Mouse (Mus musculus) frontal cortex, postnatal 25 days (tissue): ENCODE results near the gene Wdr13.
"Not testable (repeated sequence)": the region's sequence is repeated elsewhere in the genome, so short reads cannot be mapped to it uniquely, and the experiment has no call there.

ENCODE experiments used
- DNase-seq, 2 experiments: peaks; one replicate each; pipeline ENCODE4 v3.0.0; 2022; ENCODE audit warnings: low spot score in 2 of 2

Wdr13 gene

DNA sequence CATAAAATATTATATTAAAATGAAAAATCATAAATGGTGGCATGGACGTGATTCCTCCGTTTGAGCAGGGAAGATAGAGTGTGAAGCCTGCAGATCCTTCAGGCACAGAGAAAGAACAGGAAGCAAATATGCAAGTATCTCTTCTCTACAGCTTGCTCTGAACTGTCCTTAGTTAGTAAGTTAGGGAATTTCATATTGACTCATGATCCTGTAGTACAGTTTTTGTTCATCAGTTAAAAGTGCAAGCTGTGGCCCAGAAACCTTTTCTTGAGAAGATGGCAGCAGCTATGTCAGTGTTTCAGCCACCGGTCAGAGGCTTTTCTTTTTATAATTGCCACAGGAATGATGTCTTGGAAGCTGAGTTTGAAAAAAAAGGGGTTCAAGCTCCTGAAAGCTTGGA is 27.7 kb downstream of the Wdr13 start:
- DNase-seq: no peak

DNA sequence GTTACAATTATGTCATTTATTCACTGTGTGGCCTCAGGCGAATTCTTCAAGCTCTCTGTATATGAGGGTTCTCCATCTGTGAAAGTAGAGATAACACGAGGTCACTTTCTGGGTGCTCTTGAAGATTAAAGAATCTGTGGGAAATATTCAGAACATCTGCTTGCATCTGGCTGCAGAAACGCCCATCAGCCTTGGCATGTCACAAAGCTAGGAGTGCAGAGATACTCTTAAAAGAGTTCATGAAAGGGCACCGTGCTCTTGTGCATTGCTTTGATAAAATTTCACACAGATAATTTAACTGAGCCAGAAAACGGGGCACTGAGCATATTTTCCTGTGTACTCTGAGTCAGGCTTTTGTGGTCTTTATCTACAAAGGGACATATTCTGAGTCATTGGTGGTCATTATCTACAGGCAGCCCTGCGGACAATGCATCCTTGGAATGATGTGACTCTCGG is 30.5 kb downstream of the Wdr13 start:
- no peak for DNase-seq

DNA sequence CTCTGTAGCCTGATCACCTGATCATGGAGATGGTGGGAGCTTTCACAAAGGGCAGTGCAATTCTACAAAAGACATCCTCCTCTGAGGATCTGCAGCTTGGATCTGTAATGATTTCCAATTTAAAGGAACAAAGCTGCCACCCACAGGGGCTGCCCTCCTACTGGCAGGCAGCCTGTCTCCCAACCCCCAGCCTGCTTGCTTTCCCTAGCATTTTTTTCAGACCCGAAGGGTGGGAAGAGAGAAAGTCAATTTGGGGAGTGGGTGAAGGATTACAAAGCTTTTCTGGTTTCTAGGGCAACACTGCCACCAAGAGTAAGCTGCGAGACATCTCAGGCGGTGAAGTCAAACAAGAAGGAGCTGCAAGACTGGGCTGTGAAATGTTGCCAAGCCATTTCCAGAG is 31.7 kb downstream of the Wdr13 start:
- peak; percentile 3 to 35 for DNase-seq

DNA sequence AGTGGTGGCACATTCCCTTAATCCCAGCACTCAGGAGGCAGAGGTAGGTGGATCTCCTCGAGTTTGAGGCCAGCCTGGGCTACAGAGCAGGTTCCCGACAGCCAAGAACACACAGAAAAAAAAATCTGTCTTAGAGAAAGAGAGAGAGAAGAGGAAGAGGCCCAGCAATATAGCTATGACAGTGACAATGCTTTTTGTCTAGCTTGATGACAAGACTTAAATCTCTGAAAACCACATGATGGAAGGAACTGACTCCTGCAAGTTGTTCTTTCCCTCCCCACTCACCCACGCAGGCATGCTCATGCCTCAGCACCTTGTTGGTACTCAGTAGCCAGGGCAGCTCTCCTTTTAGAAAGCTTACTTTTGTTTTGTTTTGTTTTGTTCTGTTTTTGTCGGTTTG is 33.3 kb downstream of the Wdr13 start:
- no peak for DNase-seq

DNA sequence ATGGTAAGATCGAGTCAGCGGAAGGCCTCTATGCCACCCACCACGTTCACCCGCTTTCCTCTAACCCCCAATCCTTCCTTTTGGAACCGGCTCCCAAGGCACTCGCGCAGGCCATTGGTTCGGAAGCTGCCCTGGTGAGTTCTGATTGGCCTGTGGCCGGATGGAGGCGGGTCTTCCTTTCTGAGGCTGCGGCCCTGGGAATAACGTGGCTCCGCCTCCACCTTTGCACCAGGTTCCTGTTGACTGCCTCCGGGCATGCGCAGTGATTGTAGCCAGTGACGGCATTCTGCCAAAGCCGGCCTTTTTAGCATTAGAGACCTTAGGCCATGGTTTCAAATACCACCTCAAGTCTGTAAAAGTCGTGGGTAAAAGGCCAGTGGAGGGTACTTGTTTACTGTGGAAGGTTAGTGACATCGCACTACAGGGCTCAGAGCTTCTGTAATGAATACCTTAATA is 35.9 kb downstream of the Wdr13 start:
- peak; percentile 91 to 92 for DNase-seq

DNA sequence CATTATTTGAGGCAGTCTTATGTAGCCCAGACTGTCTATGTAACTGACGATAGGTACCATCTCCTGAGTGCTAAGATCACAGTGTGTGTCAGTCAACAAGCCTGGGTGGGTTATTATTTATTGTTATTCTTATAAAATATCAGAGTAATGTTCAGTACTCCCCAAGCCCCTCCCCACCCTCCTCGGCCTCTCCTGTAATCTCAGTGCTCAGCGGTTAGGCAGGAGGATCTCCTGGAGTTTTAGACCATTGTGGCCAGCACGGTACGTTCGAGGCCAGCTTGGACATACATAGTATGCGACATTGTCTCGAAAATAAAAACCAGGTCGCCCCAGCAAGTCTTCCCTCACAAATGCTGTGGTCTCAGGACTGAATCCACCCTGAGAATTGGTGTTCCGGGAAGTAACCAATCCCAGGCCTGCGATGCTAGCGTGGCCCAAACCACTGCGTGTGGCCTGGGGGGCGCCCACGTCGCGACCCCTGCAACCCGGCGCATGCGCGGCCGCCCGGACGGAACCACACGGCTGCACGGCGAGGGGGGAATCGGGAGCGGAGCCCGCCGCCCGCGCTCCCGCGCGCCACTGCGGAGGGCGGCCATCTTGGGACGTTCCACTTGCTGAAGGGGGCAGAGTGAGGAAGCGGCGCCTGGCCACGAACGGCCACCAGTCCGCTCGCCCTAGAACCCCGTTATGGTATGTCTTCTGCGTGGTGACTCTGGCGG is 36.5 kb downstream of the Wdr13 start:
- DNase-seq: peak; percentile 65 to 79

DNA sequence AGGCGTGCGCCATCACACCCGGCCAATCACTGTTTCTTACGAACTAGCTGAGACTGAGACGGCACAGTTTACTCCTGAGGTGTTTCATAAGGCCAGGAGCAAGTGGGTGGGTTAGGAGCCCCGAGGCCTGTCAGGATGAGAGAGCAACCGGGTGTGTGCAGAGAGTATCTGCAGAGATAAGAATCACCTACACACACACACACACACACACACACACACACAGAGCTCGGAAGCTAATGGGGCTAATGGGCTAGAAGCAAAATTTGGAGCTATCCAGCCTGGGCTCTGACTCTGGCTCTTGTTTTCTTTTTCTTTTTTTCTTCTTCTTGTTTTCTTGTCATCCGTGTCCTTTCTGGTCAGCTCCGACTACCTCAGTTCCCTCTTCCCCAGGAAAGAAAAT is 37.1 kb downstream of the Wdr13 start:
- no peak for DNase-seq

DNA sequence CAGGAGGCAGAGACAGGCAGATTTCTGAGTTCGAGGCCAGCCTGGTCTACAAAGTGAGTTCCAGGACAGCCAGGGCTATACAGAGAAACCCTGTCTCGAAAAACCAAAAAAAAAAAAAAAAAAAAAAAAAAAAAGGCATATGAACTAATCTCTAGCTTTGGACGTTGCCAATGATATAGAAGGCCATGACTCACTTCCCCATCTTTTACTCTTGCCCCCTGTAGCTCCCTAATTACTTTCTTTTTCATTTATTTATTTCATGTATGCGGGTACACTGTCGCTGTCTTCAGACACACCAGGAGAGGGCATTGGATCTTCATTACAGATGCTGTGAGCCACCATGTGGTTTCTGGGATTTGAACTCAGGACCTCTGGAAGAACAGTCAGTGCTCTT is 41.7 kb downstream of the Wdr13 start:
- DNase-seq: not testable (repeated sequence)

DNA sequence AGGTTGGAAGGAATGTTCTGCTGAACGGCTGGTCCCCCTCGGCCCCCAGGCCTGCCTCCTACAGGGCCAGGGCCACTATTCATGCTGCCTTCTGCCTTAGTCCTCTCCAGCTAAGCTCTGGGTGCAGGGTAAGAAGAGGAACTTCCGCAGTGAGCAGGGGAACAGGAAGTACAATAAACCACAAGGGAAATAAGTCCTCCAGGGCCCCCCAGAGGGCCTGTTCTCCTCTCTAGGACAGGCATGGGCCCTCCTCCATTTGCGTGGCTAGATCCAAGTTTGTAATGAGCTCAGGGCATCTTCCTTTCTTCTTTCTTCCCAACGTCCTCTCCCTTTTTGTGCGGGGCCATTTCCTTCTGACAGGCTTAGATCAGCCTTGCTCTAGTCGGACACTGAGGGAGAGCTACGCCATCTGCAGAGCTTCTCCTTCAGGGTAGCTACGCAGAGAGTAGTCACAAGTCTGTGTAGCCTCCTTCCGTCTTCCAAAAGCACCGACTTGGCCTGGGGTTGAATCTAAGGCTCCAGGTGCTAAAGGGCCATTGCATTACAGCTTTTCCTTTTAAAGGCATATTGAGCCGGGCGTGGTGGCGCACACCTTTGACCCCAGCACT is 42.2 kb downstream of the Wdr13 start, which contains the start of gene Was:
Gene Was, minus strand, starts transcription at position 153 of the 608 bp plus-strand sequence.
- DNase-seq: no peak

DNA sequence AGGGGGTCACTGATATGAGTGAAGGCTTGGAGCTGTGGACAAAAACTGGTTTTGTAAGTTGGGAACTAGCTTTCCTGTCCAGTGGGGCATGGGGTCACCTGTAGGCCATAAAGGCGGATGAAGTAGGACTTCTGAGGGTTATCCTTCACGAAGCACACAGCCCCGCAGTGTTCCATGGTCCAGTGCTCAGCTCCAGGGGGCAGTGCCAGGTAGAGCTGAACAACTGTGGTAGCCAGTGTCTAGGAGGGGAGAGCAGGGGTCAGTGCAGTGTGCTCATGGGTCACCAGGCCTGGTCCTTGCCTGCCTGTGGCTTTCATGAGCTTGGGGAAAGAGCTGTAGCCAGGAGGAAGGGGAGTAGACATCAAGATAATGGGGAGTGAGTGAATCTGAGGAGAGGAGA is 42.9 kb downstream of the Wdr13 start:
- no peak for DNase-seq

DNA sequence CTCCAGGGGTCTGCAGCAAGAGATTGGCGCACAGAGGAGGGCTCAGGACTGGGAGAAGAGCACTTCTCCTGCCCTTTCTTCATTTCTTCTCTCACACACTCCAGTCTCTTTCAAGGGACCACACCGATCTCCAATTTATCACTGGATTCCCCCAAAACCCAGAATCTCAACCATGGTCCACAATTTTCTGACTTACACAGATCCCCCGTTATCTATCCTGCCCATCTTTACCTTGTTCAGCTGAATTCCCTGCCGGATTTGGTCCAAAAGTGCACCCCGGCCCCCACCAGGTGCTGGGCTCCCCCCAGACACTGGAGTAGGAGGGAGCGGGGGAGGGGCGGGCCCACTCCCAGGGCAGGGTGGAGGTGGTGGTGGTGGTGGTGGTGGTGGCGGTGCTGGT is 47.1 kb downstream of the Wdr13 start:
- no peak for DNase-seq

DNA sequence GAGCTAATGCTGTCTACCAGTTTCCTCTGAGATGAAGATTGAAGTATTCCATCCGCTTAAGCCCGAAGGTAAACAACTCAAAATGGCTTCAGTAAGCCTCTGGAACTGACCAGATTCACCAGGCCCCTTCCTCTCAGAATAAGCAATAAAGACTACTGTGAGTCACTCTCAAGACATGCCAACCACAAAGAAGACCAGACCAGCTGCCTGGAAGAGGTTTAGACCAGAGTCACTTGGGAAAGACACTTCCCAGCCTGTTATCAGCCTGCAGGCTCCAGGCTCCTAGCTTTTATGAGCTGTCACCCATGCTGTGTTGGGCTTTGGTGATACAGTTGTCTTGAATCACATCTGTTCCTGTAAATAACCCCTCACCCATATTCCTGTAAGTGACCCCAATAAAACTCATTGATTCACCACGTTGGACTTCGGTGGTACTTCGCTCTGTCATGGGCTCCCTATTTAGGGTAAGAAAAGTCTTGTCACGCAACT is 47.9 kb downstream of the Wdr13 start:
- DNase-seq: no peak

DNA sequence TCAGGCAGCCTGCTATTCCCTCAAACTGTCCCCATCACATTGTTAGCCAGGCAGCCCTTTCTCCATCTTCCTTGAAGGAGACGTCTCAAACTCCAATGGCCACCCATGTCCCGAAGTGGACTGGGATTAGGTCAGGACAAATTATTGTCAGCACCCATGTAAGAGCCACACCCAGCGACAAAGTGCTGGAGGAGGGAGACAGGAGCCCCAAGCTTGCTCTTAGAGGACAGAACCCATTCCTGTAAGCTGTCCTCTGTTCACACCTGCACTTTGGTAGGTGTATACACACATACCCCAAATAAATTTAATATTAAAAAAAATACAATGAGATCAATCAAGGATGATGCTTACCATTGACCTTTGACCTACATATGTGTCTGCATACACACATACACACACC is 57.6 kb downstream of the Wdr13 start:
- DNase-seq: no peak

DNA sequence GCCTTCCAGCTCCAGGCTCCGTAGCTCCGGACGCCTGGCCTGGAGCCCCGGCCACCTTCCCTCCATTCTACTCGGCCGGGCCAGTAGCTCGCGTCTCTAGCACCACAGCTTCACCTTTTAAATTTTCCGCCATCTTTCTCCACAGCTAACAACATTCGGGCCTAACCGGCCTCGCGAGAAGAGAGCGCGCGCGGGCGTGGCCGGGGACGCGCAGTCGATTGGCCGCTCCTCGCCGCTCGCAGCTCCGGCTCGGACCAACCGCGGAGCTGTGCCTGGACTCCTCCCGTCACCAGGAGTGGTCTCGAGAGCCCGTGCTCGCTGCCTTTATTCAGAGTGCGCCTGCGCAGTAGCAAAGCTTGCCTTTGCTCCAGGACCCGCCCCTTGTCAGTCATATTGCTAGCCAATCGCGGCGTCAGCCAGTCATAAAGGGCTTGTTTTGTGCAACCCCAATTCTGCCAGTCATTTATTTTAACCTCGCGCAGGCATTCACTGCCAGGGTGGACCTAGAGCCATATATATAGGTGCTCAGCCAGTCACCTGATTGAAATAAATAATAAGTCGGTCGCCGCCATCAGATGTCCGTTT is 58.2 kb downstream of the Wdr13 start, which contains the start of gene Suv39h1:
Gene Suv39h1, minus strand, starts transcription at position 331 of the 585 bp plus-strand sequence.
- peak; percentile 72 to 83 for DNase-seq

DNA sequence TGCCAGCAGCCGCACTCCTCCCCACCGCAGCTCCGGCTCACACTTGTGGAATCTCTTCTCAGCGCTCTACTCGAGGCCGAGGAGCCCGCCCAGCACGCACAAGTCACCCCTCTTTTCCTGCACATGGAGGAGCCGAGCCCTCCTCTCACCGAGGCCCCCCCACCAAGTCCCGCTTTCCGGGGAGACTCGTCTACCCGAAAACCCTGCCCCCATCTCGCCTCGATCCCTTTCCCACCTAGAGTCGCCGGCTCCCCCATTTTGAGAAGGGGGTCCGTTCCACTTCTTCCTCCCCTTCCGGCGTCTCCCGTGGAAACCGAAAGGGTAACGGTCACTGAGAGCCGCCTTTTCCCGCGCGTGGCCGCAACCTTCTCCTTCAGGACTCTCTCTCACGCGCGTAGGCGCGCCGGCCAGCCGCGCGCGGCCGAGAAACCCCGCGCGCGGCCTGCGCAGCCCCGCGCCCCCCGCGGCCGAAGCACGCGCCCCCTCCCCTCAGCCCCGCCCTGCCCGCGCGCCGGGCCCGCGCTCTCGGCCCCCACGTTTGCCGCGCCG is 58.7 kb downstream of the Wdr13 start:
- DNase-seq: no peak
